Mouse (Mus musculus): Measurements from ENCODE around the gene Ssr4.
"Not testable (repeated sequence)": the region's sequence is repeated elsewhere in the genome, so short reads cannot be mapped to it uniquely, and the experiment has no call there.

The Ssr4 gene

DNA sequence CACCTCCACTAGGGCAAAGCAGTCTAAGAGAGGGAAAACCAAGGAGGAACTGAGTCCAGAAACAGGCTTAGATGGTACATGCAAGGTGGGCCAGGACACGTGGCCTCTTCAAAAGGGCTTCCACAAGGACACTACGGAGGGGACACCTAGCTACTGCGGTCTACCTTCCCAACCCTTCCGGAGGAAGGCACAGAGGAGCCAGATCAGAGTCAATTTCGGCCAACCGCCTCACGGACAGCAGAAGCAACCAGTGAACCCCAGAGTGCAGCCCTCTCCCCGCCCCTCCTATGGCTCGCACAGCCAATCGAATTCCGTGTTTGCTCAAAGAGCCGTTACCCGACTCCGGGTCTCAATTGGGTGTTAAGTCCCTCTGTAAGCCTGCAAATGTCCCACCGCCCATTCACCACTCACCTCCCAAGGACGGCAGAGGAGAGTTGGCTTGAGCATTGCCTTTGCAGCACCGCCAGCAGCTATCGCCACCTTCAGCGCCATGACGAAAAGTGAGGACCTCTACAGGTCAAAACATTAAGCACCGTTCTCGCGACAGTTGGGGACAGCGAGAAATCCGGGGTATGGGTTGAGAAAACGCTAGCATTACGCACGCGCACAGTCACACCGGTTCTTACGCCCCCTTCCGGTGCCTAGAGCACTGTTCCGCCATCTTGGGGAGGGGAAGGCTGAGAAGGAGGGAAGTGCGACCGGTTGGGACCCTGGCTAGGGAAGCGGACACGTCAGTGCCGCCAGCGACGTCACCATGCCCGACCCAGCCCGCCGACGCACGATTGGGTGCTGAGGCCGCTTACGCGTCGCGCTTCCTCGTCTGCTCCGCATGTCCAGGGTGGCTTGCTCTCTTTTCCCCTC lies at the start of gene Ssr4, which contains the start of gene Idh3g:
Gene Ssr4 (plus strand): TSS at position 665 of the 861 bp plus-strand sequence.
Gene Idh3g (minus strand): TSS at position 534 of the 861 bp plus-strand sequence.
- DNase-seq (ENCODE audit: low spot score), result peak; percentile 96

DNA sequence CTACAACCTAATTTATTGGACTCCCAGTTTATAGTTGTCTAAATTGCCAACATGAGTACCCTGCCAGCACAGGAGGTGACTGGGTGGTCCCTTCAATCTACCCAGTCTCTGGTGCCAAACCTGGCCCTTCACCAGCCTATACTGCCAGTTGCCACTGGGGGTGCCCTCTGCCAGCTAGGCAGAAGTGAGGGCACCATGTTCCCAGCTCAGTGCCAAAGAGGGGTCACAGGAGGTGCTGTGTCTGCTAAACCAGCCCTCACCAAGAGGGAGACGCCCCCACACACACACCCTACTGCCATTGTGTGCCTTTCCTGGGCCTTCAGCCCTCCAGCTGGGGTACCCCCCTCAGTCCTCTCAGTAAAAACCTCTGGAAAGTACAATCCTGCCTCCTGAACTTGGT lies 48.7 kb upstream of the Ssr4 start:
- DNase-seq (ENCODE audit: low spot score), result no peak

DNA sequence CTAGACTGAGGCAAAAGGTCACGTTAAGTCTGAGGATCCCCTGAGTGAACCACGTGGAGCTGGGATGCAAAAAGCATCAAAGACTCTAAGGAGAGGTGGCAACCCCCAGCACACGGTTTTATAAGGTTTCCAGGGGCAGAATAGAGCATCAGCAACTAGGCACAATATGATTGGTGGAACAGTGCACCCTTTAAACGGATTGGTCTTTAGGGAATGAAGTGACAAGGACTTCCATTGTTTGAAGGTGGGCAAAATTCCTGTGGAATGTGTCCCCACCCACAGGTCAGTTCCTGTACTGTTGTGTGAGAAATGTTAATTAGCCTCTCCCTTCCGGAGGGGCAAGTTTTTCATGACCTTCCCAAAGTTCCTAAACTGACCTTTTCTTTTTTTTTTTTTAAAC lies 47.7 kb upstream of the Ssr4 start:
- DNase-seq (ENCODE audit: low spot score), result no peak

DNA sequence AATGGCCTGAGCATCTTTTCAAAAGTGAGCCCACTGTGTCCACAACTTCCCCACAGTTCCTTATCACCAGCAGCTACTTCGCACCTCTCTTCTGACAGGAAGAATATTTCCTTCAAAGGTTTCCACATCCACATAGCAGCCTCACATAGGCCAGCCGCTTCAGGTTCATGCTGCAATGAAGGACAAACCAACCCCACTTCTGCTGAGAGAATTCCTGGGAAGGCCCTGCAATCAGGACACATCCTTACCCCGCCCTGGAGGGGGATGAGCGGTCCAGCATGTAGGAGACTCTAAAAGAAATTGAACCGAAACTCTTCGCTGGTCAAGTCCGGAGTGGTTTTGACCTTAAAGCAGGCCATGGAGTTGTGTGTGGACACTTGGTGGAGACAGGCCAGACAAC lies 47.0 kb upstream of the Ssr4 start:
- not testable (repeated sequence) for DNase-seq (ENCODE audit: low spot score)

DNA sequence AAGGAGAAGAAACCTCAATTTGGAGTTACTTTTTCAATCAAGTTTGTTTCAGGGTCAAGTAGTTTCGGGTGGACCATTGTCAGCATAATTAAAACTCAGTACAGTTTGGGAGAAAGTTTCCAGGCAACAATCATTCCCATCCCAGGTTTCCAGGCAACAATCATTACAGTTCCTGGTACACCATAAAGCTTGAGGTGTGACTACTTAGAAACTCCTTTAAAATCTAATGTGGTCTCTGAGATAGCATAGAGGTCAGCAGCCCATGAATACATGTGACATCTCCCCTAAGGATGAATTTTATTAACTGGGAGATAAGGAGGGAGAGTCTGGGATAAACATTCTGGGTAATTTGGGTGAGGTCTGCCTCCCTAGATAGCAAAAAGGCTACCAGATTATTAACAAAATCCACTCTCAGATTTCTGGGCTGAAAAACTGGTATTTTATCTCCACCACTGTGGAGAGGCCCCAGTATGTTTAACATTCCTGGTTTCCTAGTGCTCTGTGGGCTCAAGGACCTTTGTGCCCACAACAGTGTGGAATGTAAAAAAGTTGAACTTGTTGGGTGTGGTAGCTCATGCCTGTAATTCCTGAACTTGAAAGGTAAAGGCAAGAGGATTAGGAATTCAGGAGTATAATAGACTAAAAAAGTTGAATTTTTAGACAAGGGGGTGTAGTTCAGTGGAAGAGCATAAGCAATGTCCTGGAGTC lies 41.9 kb upstream of the Ssr4 start:
- no peak for DNase-seq (ENCODE audit: low spot score)

DNA sequence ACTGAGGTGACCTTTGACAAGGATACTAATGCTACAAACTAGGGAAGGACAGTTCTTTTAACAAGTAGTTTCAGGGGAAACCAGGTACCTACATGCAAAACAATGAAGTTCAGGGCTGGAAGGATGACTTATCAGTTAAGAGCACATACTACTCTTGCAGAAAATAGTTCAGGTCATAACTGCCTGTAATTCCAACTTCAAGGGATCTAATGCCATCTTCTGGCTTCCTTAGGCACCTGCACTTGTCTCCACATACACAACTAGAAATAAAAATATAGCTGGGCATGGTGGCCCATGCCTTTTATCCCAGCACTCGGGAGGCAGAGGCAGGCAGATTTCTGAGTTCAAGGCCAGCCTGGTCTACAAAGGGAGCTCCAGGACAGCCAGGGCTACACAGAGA lies 37.9 kb upstream of the Ssr4 start:
- DNase-seq (ENCODE audit: low spot score), result no peak

DNA sequence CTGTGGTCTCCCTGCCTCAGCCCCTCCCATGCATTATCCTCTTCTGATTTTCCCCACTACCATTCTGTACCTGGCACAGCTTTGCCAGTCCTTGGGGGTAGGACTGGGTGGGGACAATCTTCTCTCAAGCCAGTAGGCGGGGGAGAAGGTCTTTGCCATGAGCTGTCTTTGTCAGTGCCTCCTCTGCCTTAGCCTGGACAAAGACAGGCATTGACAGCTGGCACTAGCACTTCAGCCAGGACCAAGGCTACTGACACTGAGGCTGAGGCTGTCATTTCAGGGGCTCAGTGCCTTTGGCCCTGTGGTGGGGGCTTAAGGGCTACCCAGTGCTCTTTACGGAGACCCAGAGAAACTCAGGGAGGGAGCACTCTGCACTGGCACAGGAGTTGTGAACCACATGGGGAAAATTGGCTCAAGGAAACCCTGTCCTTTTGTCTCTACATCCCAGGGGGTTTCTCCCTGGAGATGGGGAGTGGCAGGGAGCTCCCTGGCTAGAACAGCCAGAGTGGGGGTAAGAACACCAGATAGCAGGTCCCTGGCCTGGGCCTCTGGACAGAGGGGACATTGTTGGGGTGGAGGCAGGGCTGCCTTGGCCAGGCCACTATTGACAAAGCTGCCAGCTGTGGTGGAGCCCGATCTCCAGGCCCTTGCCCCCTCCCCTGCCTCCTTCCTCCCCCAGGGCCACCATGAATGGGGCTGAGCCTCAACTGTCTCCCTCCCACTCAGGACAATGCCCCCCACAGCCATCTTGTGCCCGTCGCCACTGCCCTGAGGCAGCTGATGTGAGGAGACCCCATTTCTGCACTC lies 30.3 kb upstream of the Ssr4 start, which contains the start of gene Plxnb3:
Gene Plxnb3 (plus strand): TSS at position 757 of the 807 bp plus-strand sequence.
- DNase-seq (ENCODE audit: low spot score), result no peak

DNA sequence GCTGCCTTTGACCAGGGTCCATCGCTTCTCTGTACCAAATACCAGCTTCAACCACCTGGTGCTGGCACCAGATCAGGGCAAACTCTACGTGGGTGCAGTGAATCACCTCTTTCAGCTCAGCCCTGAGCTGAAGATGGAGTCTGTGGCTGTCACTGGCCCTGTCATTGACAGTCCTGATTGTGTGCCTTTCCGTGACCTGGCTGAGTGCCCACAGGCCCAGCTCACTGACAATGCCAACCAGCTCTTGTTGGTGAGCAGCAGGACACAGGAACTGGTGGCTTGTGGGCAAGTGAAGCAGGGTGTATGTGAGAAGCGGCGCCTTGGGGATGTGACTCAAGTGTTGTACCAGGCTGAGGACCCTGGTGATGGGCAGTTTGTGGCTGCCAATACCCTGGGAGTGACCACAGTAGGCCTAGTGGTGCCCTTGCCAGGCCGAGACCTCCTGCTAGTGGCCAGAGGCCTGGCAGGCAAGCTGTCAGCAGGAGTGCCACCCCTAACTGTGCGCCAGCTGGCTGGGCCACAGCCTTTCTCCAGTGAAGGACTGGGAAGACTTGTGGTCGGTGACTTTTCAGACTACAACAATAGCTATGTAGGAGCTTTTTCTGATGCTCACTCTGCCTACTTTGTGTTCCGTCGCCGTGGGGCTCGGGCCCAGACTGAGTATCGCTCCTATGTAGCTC lies 28.1 kb upstream of the Ssr4 start:
- DNase-seq (ENCODE audit: low spot score), result no peak

DNA sequence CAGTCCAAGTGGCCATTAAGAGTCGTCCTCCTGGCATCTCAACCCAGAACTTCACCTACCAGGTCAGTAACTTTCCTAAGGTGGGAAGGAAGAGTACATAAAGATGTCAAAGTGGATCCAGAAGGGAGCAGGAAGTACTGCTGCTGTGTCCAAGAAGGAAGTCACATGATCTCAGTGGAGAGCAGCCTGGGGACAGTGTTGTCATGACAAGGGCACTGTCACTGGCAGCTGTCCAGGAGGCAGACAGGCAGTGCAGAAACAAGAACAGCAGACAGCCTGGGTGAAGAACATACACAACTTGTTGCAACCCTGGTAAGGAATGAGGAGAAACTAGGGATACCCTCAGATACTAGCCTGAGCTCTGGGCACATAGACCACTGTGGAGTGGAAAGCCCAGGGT lies 21.5 kb upstream of the Ssr4 start:
- no peak for DNase-seq (ENCODE audit: low spot score)

DNA sequence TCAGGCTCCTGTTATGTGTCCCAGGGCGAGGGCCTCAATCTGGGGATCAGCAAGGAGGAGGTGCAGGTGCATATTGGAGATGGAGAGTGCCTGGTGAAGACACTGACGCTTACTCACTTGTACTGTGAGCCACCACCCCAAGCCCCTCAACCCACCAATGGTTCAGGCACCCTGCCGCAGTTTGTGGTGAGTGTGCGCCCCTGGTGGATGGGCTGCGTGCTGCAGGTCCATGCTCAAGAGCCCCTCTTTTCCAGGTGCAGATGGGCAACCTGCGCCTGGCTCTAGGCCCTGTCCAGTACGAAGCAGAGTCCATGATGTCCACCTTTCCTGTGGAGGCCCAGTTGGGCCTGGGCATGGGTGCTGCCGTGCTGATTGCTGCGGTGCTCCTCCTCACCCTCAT lies 19.6 kb upstream of the Ssr4 start:
- DNase-seq (ENCODE audit: low spot score), result peak; percentile 12

DNA sequence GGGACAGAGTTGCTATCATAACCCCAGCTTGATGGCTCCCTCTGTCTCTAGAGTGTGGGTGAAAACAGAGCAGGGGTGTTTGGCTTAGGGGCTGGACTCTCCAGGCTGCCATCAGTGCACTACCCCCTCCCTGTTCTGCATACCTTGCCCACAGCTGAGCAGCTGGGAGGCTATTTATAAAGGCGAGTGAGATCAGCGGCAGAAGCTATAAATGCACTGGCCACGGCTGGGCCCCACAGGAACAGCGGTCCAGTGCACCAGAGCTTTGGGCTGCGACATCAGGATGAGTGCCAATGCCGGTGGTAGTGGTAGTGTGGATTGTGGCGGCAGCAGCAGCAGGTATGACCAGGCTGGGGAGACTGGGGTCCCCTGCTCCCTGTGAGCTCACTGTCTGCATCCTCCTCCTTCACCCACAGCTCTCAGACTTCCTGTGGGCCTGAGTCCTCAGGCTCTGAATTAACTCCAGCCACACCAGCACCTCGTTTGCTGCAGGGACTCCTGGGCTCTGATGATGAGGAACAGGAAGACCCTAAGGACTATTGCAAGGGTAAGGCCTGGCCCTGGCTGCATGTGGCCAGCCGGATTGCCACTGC lies 12.6 kb upstream of the Ssr4 start, which contains the start of gene Srpk3:
Gene Srpk3 (plus strand): TSS at position 238 of the 593 bp plus-strand sequence.
- DNase-seq (ENCODE audit: low spot score), result no peak

DNA sequence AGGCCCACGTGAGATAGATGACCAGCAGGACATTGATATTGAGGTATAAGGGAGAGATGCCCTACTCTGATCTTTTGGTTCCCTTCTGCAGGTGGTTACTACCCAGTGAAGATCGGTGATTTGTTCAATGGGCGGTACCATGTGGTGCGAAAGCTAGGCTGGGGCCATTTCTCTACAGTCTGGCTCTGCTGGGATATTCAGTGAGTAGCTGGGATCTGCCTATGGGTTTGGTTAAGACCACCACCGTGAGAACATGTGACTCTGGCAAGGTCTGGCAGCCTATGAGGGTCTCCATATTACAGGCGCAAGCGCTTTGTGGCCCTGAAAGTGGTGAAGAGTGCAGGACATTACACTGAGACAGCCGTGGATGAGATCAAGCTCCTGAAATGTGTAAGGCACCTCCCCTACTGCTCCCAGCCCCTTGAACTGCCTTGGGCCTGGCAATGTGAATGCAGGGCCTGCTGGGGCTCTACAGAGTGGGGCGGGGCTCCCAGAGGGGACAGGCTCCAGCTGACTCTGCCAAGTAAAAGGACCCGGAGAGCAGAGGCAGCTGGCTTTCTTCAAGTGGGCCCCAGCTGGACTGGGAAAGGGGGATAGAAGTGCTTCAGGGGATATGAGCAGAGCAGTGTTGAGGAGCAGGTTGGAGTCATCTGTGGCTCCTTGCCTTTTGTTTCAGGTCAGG lies 11.9 kb upstream of the Ssr4 start:
- no peak for DNase-seq (ENCODE audit: low spot score)

DNA sequence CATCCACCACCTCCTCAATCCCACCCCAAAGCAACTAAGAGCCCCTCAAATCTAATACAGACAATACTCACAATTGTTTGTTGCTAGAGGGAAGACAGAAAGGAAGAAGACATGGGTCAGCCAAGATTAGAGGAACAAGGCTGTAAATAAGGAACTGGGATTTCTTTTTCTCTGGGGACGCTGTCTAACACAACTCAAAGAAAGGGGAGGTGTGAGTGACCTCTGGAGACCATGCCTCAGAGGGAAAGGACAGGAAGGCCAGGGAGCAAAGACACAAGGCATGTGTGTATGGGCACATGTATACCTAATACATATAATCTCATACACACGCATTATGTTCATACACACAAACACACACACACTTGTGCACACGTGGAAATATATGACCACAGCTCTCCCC lies 4.6 kb upstream of the Ssr4 start:
- no peak for DNase-seq (ENCODE audit: low spot score)

DNA sequence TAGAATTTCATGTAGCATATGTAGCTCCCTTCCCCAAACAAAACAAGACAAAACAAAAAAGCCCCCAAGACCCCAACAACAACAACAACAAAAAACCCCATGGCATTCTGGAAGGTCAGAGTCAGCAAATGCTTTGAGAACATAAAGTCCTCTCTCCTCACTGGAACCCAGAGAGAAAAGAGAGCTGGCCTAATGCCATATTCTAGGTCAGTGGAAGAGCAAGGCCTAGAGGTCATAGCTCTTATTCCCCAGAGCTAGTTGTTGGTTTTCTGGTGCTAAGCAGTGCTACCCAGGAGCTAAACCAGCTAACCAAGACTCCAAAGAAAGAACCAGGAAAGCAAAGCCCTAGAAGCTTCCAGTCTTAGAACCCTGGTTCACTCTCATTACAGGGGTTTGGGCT lies 1.2 kb upstream of the Ssr4 start:
- DNase-seq (ENCODE audit: low spot score), result no peak

DNA sequence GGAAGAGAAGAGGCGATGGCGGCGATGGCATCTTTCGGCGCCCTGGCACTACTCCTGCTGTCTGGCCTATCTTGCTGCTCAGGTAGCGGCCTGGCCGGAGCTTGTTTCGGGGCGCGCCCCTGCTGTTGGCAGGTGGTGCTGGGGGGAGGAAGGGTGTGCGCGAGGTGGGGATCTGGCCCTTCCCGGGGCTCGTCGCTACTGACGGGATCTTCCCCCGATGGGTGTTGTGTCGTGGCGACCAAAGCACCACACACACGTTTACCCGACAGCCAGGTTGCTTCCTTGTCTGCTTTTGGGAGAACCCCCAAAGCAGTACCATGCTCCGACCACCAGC lies 364 bp downstream of the Ssr4 start:
- no peak for DNase-seq (ENCODE audit: low spot score)

DNA sequence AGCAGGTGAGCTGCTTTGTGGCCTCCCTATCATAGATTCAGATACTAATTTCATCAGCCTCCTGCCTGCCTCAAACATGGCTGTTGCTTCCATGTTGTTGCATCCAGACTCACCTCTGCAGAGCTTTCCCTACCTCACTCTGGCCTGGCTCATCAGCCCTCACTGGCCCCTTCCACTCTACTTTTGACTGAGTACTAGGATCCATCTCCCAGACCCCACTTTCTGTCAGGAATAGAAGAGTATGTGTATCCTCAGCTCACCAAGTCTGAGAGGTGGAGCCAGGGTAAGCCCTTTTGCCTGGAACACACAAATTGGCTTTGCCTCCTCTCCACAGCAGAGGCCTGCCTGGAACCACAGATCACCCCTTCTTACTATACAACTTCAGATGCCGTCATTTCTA lies 1.7 kb downstream of the Ssr4 start:
- DNase-seq (ENCODE audit: low spot score), result no peak

DNA sequence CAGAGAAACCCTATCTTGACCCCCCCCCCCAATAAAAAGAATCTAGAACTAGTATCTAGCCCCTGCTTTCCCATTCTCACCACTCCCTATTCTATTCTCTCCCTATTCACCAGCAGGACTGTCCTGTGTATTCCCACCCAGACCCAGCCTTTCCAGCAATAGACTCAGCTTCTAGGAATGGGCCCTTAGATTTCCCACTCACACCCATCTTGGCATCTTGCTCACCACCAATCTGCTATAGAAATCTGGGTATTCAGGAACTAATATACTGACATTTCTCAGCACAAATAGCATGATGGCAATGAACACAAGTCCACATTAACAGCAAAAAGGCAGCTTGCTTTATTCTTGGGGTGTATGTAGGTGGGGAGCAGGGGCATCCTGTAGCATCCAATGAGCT lies 6.2 kb downstream of the Ssr4 start:
- DNase-seq (ENCODE audit: low spot score), result no peak

DNA sequence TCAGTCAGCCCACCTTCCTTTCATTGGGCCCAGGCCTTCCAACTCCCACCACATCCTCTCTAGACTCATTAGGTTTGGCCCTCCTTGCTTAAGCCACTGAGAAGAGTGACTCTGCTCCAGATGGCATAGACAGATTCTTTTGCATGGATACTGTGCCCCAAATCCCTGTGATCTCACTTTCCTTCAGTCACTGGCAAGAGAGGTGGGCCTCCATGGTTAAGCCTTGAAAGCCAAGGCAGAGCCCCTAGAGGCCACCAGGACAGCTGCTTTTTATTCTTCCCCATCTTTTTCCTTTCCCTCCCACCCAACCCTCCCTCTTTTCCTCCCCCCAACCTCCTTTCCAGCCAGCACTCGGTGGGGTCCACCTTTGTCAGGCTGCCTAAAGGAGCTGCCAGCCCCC lies 6.7 kb downstream of the Ssr4 start:
- DNase-seq (ENCODE audit: low spot score), result no peak

DNA sequence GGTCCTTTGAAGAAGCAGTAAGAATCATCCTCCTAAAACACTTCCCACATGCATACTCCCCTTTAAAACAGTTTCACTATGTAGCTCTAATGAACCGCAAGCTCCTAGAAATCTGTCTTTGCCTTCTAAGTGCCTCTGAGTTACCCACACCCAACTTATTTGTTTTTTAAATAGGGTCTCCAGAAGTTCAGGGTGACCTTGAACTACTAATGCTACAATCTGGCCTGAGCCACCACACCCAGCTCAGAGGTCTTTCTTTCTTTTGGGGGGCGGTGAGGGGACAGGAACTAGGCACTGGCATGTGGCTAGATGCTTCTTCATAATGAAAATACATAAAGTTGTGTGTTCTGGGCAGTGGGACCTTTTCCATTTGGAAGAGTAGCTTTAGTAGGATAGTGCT lies 10.7 kb downstream of the Ssr4 start:
- no peak for DNase-seq (ENCODE audit: low spot score)

DNA sequence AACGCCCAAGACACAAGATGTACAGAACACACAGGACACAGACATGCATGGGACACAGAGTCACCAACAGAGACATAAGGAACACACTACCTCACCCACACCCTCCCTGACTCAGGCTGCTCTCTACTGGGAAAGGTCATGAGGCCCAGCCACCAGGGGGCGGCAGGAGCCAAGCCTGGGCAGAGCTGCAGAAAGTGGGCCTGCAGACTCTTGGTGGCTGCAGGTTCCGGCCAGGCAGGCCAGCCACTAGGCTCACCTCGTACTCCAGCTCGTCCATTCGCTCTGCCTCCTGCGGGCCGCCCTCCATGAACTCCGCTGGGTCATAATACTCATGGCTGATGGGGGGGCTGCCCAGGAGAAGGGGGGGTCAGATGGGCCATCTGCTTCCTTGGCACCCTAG lies 11.7 kb downstream of the Ssr4 start:
- DNase-seq (ENCODE audit: low spot score), result peak; percentile 65

DNA sequence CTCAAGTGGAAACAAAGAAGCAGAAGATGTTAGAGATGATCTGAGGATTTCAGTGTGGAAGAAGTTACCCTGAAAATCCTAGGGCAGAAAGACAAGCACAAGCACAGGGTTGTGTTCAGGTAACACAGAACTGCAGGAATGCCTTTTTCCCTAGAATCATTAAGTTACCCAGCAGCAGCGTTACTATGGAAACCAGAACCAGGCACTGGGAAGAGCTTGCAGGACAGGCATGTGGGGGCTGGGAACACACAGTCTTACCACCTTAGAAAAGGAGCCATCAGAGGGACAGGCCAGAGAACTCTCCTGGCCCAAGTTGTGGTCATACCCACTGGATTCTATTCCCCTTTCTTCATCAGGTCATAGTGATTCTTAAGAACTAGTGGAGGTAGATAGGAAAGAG lies 19.0 kb downstream of the Ssr4 start:
- DNase-seq (ENCODE audit: low spot score), result no peak
